Mouse (Mus musculus) liver (tissue): ENCODE results near the gene Plscr5.

Experiments used
- DNase-seq: peaks from one replicate; pipeline ENCODE4 v3.0.0-alpha.2; 2020; ENCODE audit warnings: mixed read lengths

Plscr5 gene

GRCm38 (mm10) chr9:92228867-92229832 lies 36.4 kb downstream of the Plscr5 start:
- DNase-seq, result no peak

- no peak for DNase-seq
Observed at GRCm38 (mm10) chr9:92229833-92230205, 37.1 kb downstream of the Plscr5 start.

DNA sequence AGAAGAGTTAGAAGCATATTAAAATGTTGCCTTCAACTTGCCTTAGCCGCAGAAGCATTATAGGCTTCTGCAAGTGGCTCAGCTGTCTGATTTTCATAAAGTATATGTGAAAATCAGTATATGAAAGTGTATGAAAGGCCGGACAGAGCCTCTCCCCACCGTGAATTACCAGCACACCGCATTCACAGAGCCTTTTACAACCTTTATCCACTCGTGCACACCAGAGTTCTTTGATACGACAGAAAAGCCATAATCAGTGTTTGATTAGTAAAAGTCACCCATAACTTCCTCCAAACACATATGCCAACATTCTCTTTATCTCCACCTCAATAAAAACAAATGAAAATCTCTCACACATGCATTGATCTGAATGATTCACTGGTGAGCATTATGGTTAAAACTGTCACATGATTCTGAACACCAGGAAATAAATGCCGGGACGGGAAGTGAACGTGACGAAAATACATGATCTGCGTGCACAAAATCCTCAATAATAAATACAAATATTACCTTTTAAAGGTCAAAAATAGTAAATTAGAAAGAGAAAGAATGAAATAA lies 42.2 kb downstream of the Plscr5 start:
- DNase-seq, result no peak

GRCm38 (mm10) chr9:92248773-92249446 lies 56.2 kb downstream of the Plscr5 start:
- DNase-seq, result no peak

DNA sequence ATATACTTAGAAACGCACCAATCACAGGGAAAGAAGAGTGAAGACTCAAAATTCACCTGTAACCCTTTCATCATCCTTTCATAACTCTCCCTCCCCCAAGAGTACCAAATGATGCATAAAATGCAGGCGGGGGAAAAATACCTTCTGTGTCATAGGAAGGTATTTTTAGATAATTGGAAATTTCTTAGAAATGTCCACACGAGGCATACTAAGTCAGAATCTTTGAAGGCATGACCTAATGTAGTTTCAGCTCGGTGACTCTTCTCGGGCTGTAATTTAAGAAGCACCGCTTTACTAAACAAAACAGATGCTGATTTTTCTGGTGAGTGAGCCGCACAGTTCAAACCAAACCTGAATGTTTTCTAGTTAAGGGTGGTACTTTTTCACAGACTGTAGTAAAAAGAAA lies 56.7 kb downstream of the Plscr5 start, which contains the start of gene Plscr1:
Plscr1 (plus strand) TSS at position 304 of the 406 bp plus-strand sequence.
- DNase-seq, result no peak

DNA sequence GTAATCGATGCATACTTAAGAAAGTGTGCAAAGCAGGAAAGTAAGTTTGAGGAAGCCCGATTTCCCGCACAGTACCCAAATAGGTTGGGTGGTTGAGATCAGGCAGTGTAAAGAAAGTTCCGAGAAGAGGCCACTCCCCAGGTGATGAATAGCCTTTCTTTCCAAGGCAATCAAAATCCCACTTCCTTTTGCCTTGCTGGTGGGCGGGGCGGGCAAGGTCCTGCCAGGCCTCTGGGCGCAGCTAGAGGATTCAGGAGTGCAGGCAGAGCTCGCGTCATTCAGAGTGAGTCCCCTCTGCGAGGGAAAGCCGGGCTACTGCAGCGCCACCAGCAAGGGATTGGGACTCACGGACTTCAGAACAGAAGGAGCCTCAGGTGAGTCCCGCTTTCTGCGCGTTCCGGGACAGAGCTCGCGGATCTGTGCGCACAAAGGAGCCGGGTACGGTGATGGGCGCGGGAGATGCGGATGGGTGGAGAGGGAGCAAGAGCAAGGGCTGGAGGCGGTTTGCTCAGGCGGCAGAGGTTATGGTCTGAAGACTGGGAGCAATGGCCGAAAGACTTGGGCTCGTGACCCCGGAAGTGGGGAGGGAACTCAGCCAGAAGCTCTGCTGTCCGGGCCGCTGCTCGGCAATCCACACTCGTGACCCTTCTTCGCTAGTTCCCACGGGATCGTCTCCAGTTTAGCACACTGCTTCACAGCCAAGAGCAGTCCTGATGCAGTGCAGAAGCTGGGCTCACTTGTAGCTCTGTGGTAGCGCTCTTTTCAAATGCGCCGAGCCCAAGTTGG lies 57.4 kb downstream of the Plscr5 start:
- peak; percentile 70 for DNase-seq

DNA sequence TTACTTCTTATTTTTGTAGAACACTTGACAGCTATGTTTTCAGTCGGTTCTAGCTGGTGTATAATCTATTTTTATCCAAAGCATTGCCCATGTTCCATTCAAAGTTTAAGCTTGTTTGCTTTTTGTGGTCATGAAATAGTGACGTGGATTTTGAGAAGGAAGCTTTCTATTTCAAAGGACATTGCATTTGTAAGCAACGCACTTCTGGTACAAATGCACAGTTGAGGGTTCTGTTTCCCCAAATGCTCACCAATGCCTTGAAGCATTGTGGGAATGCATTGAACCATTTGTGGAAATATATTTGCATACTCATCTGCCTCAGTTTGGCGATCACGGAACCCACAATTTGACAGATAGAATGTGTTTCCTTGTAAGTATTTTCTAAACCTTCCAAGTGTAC lies 60.0 kb downstream of the Plscr5 start:
- no peak for DNase-seq

DNA sequence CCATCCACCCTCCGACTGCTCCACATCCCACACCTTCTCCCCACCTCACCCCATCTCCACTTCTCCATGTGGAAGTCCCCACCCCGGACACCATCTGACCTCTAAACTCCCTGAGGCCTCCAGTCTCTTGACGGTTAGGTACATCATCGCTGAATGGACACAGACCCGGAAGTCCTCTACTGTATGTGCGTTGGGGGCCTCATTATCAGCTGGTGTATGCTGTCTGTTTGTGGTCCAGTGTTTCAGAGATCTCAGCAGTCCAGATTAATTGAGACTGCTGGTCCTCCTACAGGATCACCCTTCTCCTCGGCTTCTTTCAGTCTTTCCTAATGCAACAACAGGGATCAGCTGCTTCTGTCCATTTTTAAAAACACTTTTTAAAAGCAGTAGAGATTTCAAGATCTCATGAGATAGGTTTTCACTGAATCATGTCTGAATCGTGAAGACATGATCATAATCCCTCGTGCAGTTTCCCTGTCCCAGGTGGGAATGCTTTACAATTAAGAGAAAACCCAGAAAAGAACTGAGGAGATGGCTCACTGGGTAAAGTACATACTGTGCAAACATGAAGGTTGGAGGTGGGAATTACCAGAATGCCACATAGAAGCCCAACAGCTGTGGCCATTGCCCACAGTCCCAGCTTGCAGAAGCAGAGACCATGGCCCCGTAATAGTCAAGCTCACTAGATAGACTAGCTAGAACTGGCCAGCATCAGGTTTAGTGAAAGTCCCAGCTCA lies 61.0 kb downstream of the Plscr5 start:
- DNase-seq, result peak; percentile 24
